Mouse (Mus musculus): ENCODE data around the gene Actn1. TPM values are rescaled to one million over a fixed set of nuclear protein-coding genes. Genes with fewer than 3 reads are reported as not detected.

Actn1 gene
- 6.6 and 8.9 TPM in 2 replicates for polyA plus RNA-seq (2015; fragmentation: Nextera tagmentation; extraction: Ambion mirVana)

GRCm38 (mm10) chr12:80260056-80260743 is at the start of gene Actn1:
Gene Actn1 (minus strand): TSS chr12:80260371.

Other genes with a start within 250 kb of the Actn1 start
- gene Zfp36l1, start 147.4 kb downstream of the Actn1 start, polyA plus RNA-seq (2015; fragmentation: Nextera tagmentation; extraction: Ambion mirVana) = 48.6 and 57.6 TPM in 2 replicates
- gene Dcaf5, start 176.2 kb upstream of the Actn1 start, polyA plus RNA-seq (2015; fragmentation: Nextera tagmentation; extraction: Ambion mirVana) = 7.7 and 8.0 TPM in 2 replicates
- 17.0 and 21.1 TPM in 2 replicates for gene Exd2, start 202.7 kb upstream of the Actn1 start, polyA plus RNA-seq (2015; fragmentation: Nextera tagmentation; extraction: Ambion mirVana)